Mouse (Mus musculus): ENCODE results near the gene Dpep2nb. TPM values are rescaled to one million over a fixed set of nuclear protein-coding genes. Genes with fewer than 3 reads are reported as not detected.

Gene Dpep2nb
- total and polyA plus RNA-seq, 3 experiments, result not detected

DNA sequence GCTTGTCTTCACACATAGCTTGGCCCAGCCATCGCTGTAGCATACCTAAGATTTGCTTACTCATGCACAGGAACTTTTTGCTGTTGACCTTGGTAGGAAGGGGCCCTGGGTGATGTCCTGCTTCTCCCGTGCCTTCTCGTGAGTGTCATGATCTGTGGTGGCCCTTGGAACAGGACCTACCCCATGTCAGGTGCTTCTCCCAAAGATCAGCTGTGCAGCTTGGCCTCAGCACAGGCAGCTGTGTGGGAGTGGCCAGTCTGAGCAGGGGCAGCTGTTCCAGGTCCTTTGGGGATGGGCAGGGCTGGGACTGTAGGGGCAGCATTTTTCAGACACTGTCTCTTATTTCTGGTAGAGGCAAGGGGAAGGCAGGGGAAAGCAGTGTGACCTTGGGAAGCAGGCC lies 38.4 kb upstream of the Dpep2nb start:
- no peak overlapping the region for H3K4me2 ChIP-seq (ENCODE audit: insufficient read depth, low read depth, poor library complexity, severe bottlenecking)
- no peaks in the 10 kb centered on the region for H3K9me3 ChIP-seq (replicated peaks; ENCODE audit: low read length)
- peak overlapping the region; percentile 11; the same call in 1 of the 2 replicates for H3K27ac ChIP-seq (ENCODE audit: insufficient read depth, low read depth)
- H3K79me2 ChIP-seq (replicated peaks; ENCODE audit: control insufficient read depth, extremely low read depth, insufficient read depth, poor library complexity, severe bottlenecking), result 0 out of 2 replicates have a peak, but pooled peaks cover under 1% of the 10 kb centered on the region
- peaks cover 26 to 80% of the 10 kb centered on the region in 2 experiments for H3K4me1 ChIP-seq (ENCODE audit: control insufficient read depth in 1 of 2, insufficient read depth in 2 of 2)
- no peak for DNase-seq (ENCODE audit: extremely low read depth)
- peaks cover 33 to 70% of the 10 kb centered on the region in 2 experiments for H3K36me3 ChIP-seq (replicated peaks in 1 of 2; ENCODE audit: control insufficient read depth in 1 of 2, insufficient read depth in 1 of 2, low read length in 1 of 2)
- in situ Hi-C loops (cut with MboI; ENCODE audit: low pct_ligation_motif_present, low pct_unique_long_range_greater_than_20kb, low sequenced_read_pairs), result loop anchor here (25.0 kb wide), 1 partner anchor 332 kb away; the partner anchor contains the start of genes 4933405L10Rik, Acd, Enkd1 and Pard6a
- H3K4me3 ChIP-seq (replicated peaks in 1 of 3; ENCODE audit: low read depth in 2 of 3, low read length in 2 of 3, poor library complexity in 1 of 3), result no peak overlapping the region
- no peak overlapping the region for H3K9ac ChIP-seq (ENCODE audit: insufficient read depth, low read depth)
- dilution Hi-C loops (cut with MboI; ENCODE audit: extremely low pct_ligation_motif_present, extremely low pct_unique_long_range_greater_than_20kb, low sequenced_read_pairs), result no loop called here
- TF ChIP-seq USF1 (IDR thresholded peaks at IDR 0.05; ENCODE audit: low read depth, low read length), result no peak
- TF ChIP-seq NELFE (IDR thresholded peaks at IDR 0.05; ENCODE audit: low read depth, low read length), result no peak
- no peak for TF ChIP-seq UBTF (IDR thresholded peaks at IDR 0.05; ENCODE audit: low read depth, low read length)
- TF ChIP-seq RAD21 (IDR thresholded peaks at IDR 0.05; ENCODE audit: low read depth, low read length), result no peak
- no peak for TF ChIP-seq ZNF384 (IDR thresholded peaks at IDR 0.05; ENCODE audit: low read depth, low read length)
- TF ChIP-seq ETS1 (conservative IDR thresholded peaks at IDR 0.05; ENCODE audit: low read depth, low read length), result peak; percentile 56
- no peak for TF ChIP-seq POLR2A (IDR thresholded peaks at IDR 0.05; ENCODE audit: low read depth, low read length)
- peak; percentile 44 for TF ChIP-seq BHLHE40 (IDR thresholded peaks at IDR 0.05; ENCODE audit: low read depth, low read length)
- TF ChIP-seq TCF12 (IDR thresholded peaks at IDR 0.05; ENCODE audit: low read depth, low read length), result no peak
- TF ChIP-seq CHD1 (IDR thresholded peaks at IDR 0.05; ENCODE audit: low read depth, low read length), result no peak
- no peak for TF ChIP-seq JUN (IDR thresholded peaks at IDR 0.05; ENCODE audit: insufficient read depth, low read depth, low read length)
- TF ChIP-seq MEF2A (IDR thresholded peaks at IDR 0.05; ENCODE audit: borderline replicate concordance, low read depth, low read length), result no peak
- no peaks in the 10 kb centered on the region for H3K27me3 ChIP-seq (replicated peaks)

DNA sequence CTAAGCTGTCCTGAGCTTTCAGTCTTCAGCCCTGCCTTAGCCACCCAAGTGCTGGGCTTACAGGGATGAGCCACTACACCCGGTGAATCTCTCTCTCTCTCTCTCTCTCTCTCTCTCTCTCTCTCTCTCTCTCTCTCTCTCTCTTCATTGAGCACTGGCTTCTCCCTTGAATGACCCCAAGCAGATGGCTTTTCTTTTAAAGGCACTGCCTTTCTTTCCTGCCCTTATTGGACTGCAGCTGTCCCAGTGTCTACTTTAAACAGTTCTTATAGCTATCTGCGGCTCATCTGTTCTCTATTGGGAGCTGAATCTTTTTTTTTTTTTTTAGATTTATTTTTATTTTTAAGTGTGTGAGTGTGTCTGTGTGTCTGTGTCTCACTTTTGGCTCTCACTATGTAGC lies 37.3 kb upstream of the Dpep2nb start:
- dilution Hi-C loops (cut with MboI; ENCODE audit: extremely low pct_ligation_motif_present, extremely low pct_unique_long_range_greater_than_20kb, low sequenced_read_pairs), result no loop called here
- Histone ChIP-seq H3K79me2 (replicated peaks; ENCODE audit: control insufficient read depth, extremely low read depth, insufficient read depth, poor library complexity, severe bottlenecking) (no peaks in the 10 kb centered on the region), H3K4me2 (ENCODE audit: insufficient read depth, low read depth, poor library complexity, severe bottlenecking) (no peak overlapping the region), H3K36me3 (replicated peaks in 1 of 2; ENCODE audit: control insufficient read depth in 1 of 2, insufficient read depth in 1 of 2, low read length in 1 of 2) (peaks cover 32 to 68% of the 10 kb centered on the region in 2 experiments), H3K27ac (ENCODE audit: insufficient read depth, low read depth) (no peak overlapping the region), H3K9ac (ENCODE audit: insufficient read depth, low read depth) (no peak overlapping the region), H3K4me3 (replicated peaks in 1 of 3; ENCODE audit: low read depth in 2 of 3, low read length in 2 of 3, poor library complexity in 1 of 3) (no peak overlapping the region), H3K4me1 (ENCODE audit: control insufficient read depth in 1 of 2, insufficient read depth in 2 of 2) (peaks cover 26 to 76% of the 10 kb centered on the region in 2 experiments), H3K27me3 (replicated peaks) (no peaks in the 10 kb centered on the region), H3K9me3 (replicated peaks; ENCODE audit: low read length) (no peaks in the 10 kb centered on the region)
- no peak for DNase-seq (ENCODE audit: extremely low read depth)
- TF ChIP-seq IRF4 (IDR thresholded peaks at IDR 0.05; ENCODE audit: low read depth, low read length), result no peak
- TF ChIP-seq UBTF (IDR thresholded peaks at IDR 0.05; ENCODE audit: low read depth, low read length), result no peak
- in situ Hi-C loops (cut with MboI; ENCODE audit: low pct_ligation_motif_present, low pct_unique_long_range_greater_than_20kb, low sequenced_read_pairs), result loop anchor here (25.0 kb wide), 1 partner anchor 331 kb away; the partner anchor contains the start of genes 4933405L10Rik, Acd, Enkd1 and Pard6a
